Mouse (Mus musculus) kidney, postnatal 14 days (tissue): ENCODE data around the gene Hs3st4.

ENCODE experiments used
- DNase-seq: peaks from one replicate; pipeline ENCODE4 v3.0.0; 2022; ENCODE audit warnings: mixed read lengths

The Hs3st4 gene

DNA sequence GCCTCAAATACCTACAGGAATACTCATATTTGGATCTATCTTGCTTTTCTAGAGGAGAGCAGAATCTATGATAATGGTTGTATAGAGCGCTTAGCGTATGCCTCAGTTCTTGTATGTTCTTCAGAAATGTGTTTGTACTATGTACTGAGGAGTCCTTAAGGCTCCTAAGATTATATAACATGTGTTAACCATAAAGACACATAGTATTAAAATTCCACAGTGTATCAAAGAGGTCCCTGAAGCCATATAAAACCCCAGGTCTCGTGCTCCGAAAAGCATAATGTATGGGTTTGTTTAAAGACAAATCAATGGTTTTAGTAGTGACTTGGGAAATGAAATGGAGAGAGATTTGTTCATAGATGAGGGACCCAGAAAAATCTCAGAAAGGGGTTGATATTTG lies 371.4 kb downstream of the Hs3st4 start:
- DNase-seq: no peak

DNA sequence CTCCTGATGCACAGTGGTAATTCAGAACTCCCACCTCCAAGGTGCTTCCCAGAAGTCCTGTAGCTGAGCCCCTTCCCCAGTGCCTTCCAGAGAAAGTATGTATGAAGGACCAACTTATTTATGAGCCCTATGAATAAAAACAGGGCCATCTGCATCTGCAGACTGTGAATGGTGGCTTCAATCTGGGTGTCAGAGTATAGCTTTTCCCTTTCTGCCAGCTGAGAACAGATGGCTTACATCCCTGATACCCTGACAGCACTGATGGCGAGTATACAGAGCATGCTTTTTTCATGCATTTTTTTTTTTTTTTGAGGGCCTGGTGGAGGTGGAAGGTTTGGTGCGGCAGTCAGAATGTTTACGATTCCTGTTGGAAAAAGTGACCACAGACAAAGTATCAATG lies 375.4 kb downstream of the Hs3st4 start:
- DNase-seq: no peak

DNA sequence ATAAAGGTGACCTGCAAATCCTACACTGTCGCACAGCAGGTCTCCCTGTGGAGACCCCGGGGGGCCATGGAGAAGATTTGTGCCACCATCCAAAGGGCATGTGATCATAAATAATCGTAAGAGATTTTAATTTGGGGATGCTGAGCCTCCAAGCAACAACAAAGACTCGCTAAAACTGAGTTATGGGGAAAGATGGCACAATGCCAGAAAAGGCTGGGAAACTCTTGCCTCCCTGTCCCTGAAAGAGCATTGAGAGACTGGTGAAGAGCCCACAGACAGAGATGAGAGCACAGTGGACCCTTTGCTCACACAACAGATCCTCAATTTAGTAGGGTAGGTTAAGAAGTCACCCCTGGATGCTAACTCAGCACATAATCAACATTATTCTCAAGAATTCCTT lies 377.2 kb downstream of the Hs3st4 start:
- DNase-seq: peak; percentile 6

DNA sequence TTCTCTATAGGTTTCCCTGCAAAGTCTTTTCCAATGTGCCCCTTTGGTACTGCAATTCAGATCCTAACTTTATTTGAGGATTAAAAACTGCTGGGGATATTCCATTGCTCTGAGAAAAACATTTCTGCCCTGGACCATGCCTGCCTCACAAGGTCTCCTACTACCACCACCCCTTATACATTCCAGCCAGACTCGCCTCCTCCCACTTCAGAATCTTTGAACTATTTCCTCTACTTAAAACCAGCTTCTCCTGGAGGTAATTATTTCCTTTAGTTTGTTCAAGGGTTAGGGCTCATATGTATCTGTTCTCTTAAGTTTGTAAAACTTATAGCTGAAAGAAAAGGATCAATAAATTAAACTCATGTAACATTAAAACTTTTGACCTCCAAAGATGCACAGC lies 389.6 kb downstream of the Hs3st4 start:
- DNase-seq: no peak

DNA sequence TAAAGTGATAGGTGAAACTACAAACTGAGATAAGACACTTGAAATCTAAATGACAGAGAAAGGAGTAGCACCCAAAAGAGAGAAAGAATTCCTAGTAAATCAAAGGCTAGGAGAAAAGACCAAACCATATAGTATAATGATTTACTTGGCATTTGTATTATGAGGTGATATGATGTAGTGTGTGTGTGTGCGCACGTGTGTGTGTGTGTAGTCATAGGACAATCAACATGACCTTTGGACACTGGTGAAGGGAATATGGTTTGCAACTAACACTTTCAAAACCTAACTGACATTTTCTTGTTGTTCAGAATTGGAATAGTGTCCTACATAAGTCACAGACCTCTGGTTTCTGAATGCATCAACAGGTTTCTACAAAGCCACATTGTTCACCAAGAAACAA lies 390.0 kb downstream of the Hs3st4 start:
- no peak for DNase-seq

DNA sequence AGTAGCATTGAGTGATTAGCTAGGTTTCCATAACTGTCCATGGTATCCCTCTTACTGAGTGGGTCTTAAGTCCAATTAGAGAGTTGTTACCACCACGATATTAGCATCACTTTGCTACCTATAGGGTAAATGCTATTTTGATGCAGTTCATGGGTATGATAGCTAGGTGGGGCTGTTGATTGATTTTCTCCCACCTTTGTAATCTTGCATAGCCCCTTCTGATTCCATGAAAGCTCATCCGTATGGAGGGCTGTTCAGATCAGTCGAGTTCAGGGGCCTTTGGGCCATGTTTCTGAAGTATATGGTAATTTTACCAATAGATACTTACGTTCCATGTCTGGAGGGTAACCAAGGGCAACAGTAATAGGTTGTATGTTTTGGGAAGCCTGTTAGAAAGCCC lies 400.8 kb downstream of the Hs3st4 start:
- DNase-seq: peak; percentile 6

DNA sequence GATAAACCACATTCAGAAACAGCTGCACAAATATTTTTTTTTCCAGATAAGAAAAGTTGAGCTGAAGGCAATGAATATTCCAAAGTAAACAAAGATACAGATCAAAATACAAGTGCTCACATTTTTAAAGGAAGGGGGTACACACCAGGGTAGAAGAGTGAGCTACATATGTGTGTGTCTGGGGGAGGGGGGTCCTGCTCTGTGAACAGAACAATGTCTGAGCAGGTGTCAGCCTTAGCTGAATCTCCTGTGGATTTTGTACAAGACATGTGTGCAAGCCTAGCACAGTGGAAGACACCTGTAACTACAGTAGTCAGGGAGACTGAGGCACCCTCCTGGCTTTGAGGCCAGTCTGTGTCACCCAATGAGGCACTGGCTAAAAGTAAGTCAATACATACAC lies 416.5 kb downstream of the Hs3st4 start:
- DNase-seq: no peak

DNA sequence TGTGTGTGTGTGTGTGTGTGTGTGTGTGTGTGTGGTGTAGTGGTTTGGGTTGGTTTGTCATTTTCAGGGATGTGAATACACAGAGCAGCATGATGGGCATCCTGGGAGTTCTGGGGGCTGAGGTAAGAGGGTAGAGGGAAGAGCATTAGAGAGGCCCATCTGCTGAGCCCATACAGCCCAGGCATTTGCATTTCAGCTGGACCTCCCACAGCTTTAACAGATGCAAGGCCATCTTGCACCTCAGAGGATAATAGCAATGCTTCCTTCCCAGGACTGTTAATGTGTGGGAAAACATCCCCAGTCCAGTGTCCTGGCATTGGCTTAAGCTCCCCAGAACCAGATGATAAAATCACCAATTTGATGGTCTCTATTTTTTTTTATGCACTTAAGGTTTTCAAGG lies 444.3 kb downstream of the Hs3st4 start:
- no peak for DNase-seq
